Mouse (Mus musculus): ENCODE measurements at regions not wholly inside any gene's neighbourhood (a gene's known extent, or its start where the extent isn't known, plus 50 kb on each side); places are given as distances from the start of the nearest gene placed in this dataset.

DNA sequence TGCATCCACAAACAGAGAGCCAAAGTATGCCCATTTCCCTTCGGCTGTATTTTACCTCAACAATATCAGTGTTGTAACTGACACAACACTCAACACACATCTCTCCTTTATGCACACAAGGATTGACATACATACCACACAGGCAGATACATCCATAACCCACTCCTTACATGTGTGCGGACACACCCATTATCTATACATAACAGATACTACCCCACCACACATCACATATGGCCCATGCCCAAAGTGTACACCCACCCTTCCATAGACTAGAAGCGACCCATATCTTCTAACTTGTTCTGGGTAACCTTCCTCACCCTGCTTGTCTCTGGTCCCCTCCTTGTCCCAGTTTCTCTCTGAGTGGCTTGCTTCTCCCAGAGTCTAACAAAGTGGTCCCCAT is 340.7 kb upstream of the Runx1 start:
- Histone ChIP-seq H3K4me3 (ENCODE audit: low read depth, low read length) (no peak overlapping the region), H3K4me1 (ENCODE audit: insufficient read depth, low read depth, low read length) (0 out of 2 replicates have a peak, but pooled peaks cover 4% of the 10 kb centered on the region), H3K27me3 (ENCODE audit: insufficient read depth, low read length) (peaks cover 56% of the 10 kb centered on the region), H3K9me3 (replicated peaks) (peaks cover 4% of the 10 kb centered on the region; the same call in 1 of the 2 replicates), H3K36me3 (replicated peaks) (no peaks in the 10 kb centered on the region)
- TF ChIP-seq GATA1 (IDR thresholded peaks at IDR 0.05; ENCODE audit: borderline replicate concordance, low read length) (no peak), GATA2 (IDR thresholded peaks at IDR 0.05; ENCODE audit: borderline replicate concordance, low read depth, low read length) (no peak), POLR2AphosphoS5 (IDR thresholded peaks at IDR 0.05; ENCODE audit: insufficient replicate concordance, low read depth, low read length) (no peak), CTCF (IDR thresholded peaks at IDR 0.05; ENCODE audit: low read depth, low read length) (no peak), TAL1 (conservative IDR thresholded peaks at IDR 0.05; ENCODE audit: low read depth, low read length) (no peak)
- DNase-seq (ENCODE audit: low spot score) (no peak), ATAC-seq (ENCODE audit: extremely low read depth, insufficient number of reproducible peaks, low FRiP score, poor library complexity, severe bottlenecking) (no peak)

GRCm38 (mm10) chr16:93158526-93159226 is 332.7 kb upstream of the Runx1 start:
- H3K36me3 ChIP-seq (replicated peaks) = no peaks in the 10 kb centered on the region
- H3K4me3 ChIP-seq (ENCODE audit: low read depth, low read length) = no peak overlapping the region
- ATAC-seq (ENCODE audit: extremely low read depth, insufficient number of reproducible peaks, low FRiP score, poor library complexity, severe bottlenecking) (no peak), DNase-seq (ENCODE audit: low spot score) (no peak)
- TF ChIP-seq GATA2 (IDR thresholded peaks at IDR 0.05; ENCODE audit: borderline replicate concordance, low read depth, low read length) = no peak
- TF ChIP-seq GATA1 (IDR thresholded peaks at IDR 0.05; ENCODE audit: borderline replicate concordance, low read length) = no peak
- TF ChIP-seq CTCF (IDR thresholded peaks at IDR 0.05; ENCODE audit: low read depth, low read length) = peak; percentile 38; the same call in 1 of the 2 replicates
- H3K9me3 ChIP-seq (replicated peaks) = no peaks in the 10 kb centered on the region; the same call in 1 of the 2 replicates
- H3K4me1 ChIP-seq (ENCODE audit: insufficient read depth, low read depth, low read length) = peaks cover 22% of the 10 kb centered on the region
- peaks cover 19% of the 10 kb centered on the region for H3K27me3 ChIP-seq (ENCODE audit: insufficient read depth, low read length)

- no peaks in the 10 kb centered on the region; the same call in 1 of the 2 replicates for H3K9me3 ChIP-seq (replicated peaks)
- ATAC-seq (ENCODE audit: extremely low read depth, insufficient number of reproducible peaks, low FRiP score, poor library complexity, severe bottlenecking) = no peak
- DNase-seq (ENCODE audit: low spot score) = no peak
- H3K4me1 ChIP-seq (ENCODE audit: insufficient read depth, low read depth, low read length) = peaks cover 57% of the 10 kb centered on the region
- no peaks in the 10 kb centered on the region for H3K36me3 ChIP-seq (replicated peaks)
- peak overlapping the region; percentile 50; the same call in 1 of the 2 replicates for H3K4me3 ChIP-seq (ENCODE audit: low read depth, low read length)
- H3K27me3 ChIP-seq (ENCODE audit: insufficient read depth, low read length) = peaks cover 2% of the 10 kb centered on the region; the same call in 1 of the 2 replicates
- TF ChIP-seq CTCF (IDR thresholded peaks at IDR 0.05; ENCODE audit: low read depth, low read length) = no peak
- no peak for TF ChIP-seq POLR2AphosphoS5 (IDR thresholded peaks at IDR 0.05; ENCODE audit: insufficient replicate concordance, low read depth, low read length)
- no peak for TF ChIP-seq GATA1 (IDR thresholded peaks at IDR 0.05; ENCODE audit: borderline replicate concordance, low read length)
- TF ChIP-seq GATA2 (IDR thresholded peaks at IDR 0.05; ENCODE audit: borderline replicate concordance, low read depth, low read length) = no peak
Observed at GRCm38 (mm10) chr16:93153545-93154329, 327.8 kb upstream of the Runx1 start.

- H3K4me1 ChIP-seq (ENCODE audit: insufficient read depth, low read depth, low read length) = peaks cover 65% of the 10 kb centered on the region
- peak; percentile 75 for DNase-seq (ENCODE audit: low spot score)
- H3K4me3 ChIP-seq (ENCODE audit: low read depth, low read length) = peak overlapping the region; percentile 50; the same call in 1 of the 2 replicates
- H3K36me3 ChIP-seq (replicated peaks) = no peaks in the 10 kb centered on the region
- no peaks in the 10 kb centered on the region; the same call in 1 of the 2 replicates for H3K9me3 ChIP-seq (replicated peaks)
- H3K27me3 ChIP-seq (ENCODE audit: insufficient read depth, low read length) = peaks cover 2% of the 10 kb centered on the region; the same call in 1 of the 2 replicates
- TF ChIP-seq TAL1 (conservative IDR thresholded peaks at IDR 0.05; ENCODE audit: low read depth, low read length) (peak; percentile 18; the same call in 1 of the 2 replicates), GATA2 (IDR thresholded peaks at IDR 0.05; ENCODE audit: borderline replicate concordance, low read depth, low read length) (no peak)
- ATAC-seq (ENCODE audit: extremely low read depth, insufficient number of reproducible peaks, low FRiP score, poor library complexity, severe bottlenecking) = peak; percentile 87
Observed at GRCm38 (mm10) chr16:93152765-93153489, 327.0 kb upstream of the Runx1 start.

GRCm38 (mm10) chr16:93152057-93152456 is 326.1 kb upstream of the Runx1 start:
- H3K4me3 ChIP-seq (ENCODE audit: low read depth, low read length) = 0 out of 2 replicates have a peak overlapping the region, but pooled peaks have one; percentile 14
- peaks cover 65% of the 10 kb centered on the region for H3K4me1 ChIP-seq (ENCODE audit: insufficient read depth, low read depth, low read length)
- no peak for ATAC-seq (ENCODE audit: extremely low read depth, insufficient number of reproducible peaks, low FRiP score, poor library complexity, severe bottlenecking)
- DNase-seq (ENCODE audit: low spot score) = no peak
- TF ChIP-seq POLR2AphosphoS5 (IDR thresholded peaks at IDR 0.05; ENCODE audit: insufficient replicate concordance, low read depth, low read length) (no peak), CTCF (IDR thresholded peaks at IDR 0.05; ENCODE audit: low read depth, low read length) (no peak), GATA1 (IDR thresholded peaks at IDR 0.05; ENCODE audit: borderline replicate concordance, low read length) (no peak), TAL1 (conservative IDR thresholded peaks at IDR 0.05; ENCODE audit: low read depth, low read length) (no peak), GATA2 (IDR thresholded peaks at IDR 0.05; ENCODE audit: borderline replicate concordance, low read depth, low read length) (no peak)
- H3K9me3 ChIP-seq (replicated peaks) = no peaks in the 10 kb centered on the region; the same call in 1 of the 2 replicates
- H3K27me3 ChIP-seq (ENCODE audit: insufficient read depth, low read length) = peaks cover 2% of the 10 kb centered on the region; the same call in 1 of the 2 replicates
- H3K36me3 ChIP-seq (replicated peaks) = no peaks in the 10 kb centered on the region

DNA sequence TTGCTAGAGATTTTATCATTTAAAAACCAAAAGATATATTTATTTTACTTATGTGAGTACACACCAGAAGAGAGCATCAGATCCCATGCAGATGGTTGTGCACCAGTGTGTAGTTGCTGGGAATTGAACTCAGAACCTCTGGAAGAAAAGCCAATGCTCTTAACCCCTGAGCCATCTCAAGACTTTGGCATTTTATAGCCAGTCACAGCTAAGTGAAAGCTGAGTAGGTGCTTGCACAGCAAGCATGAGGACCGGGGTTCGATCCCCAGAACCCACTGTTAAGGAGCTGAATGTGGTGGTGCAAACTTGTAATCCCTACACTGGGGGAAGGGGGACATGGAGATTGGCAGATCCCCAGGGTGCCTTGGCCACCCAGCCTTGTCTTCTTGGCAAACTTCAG is 325.7 kb upstream of the Runx1 start:
- H3K36me3 ChIP-seq (replicated peaks) = no peaks in the 10 kb centered on the region
- H3K4me1 ChIP-seq (ENCODE audit: insufficient read depth, low read depth, low read length) = peaks cover 68% of the 10 kb centered on the region
- ATAC-seq (ENCODE audit: extremely low read depth, insufficient number of reproducible peaks, low FRiP score, poor library complexity, severe bottlenecking) (no peak), DNase-seq (ENCODE audit: low spot score) (no peak)
- TF ChIP-seq CTCF (IDR thresholded peaks at IDR 0.05; ENCODE audit: low read depth, low read length) (no peak), TAL1 (conservative IDR thresholded peaks at IDR 0.05; ENCODE audit: low read depth, low read length) (no peak), POLR2AphosphoS5 (IDR thresholded peaks at IDR 0.05; ENCODE audit: insufficient replicate concordance, low read depth, low read length) (no peak)
- no peaks in the 10 kb centered on the region; the same call in 1 of the 2 replicates for H3K9me3 ChIP-seq (replicated peaks)
- no peak overlapping the region for H3K4me3 ChIP-seq (ENCODE audit: low read depth, low read length)
- peaks cover 2% of the 10 kb centered on the region; the same call in 1 of the 2 replicates for H3K27me3 ChIP-seq (ENCODE audit: insufficient read depth, low read length)
